Mouse (Mus musculus) lung, postnatal 4 days (tissue): ENCODE results near the gene Prkg1.
"Not testable (repeated sequence)": the region's sequence is repeated elsewhere in the genome, so short reads cannot be mapped to it uniquely, and the experiment has no call there.

Experiments
- DNase-seq, 2 experiments: peaks; one replicate each; pipeline ENCODE4 v3.0.0; 2021

The Prkg1 gene

GRCm38 (mm10) chr19:31279797-31280486, 484.9 kb downstream of the Prkg1 start:
- DNase-seq, result peak in 1 of 2 experiments; percentile 11

- no peak for DNase-seq
These were observed 502.4 kb downstream of the Prkg1 start for GRCm38 (mm10) chr19:31262438-31262837.

- no peak for DNase-seq
These were observed 504.3 kb downstream of the Prkg1 start for GRCm38 (mm10) chr19:31260494-31260893.

GRCm38 (mm10) chr19:31255780-31256179, 509.1 kb downstream of the Prkg1 start:
- peak in 1 of 2 experiments; percentile 19 for DNase-seq

- no peak for DNase-seq
These were observed 532.4 kb downstream of the Prkg1 start for GRCm38 (mm10) chr19:31232410-31232809.

- no peak for DNase-seq
These were observed 536.4 kb downstream of the Prkg1 start for GRCm38 (mm10) chr19:31228385-31228784.

- no peak for DNase-seq
These were observed 541.4 kb downstream of the Prkg1 start for GRCm38 (mm10) chr19:31223457-31223856.

- not testable (repeated sequence) for DNase-seq
These were observed 545.6 kb downstream of the Prkg1 start for GRCm38 (mm10) chr19:31219261-31219660.

- DNase-seq, result no peak
These were observed 554.0 kb downstream of the Prkg1 start for GRCm38 (mm10) chr19:31210850-31211249.

- no peak for DNase-seq
These were observed 554.4 kb downstream of the Prkg1 start for GRCm38 (mm10) chr19:31210449-31210848.

- DNase-seq, result no peak
These were observed 565.2 kb downstream of the Prkg1 start for GRCm38 (mm10) chr19:31199583-31199982.

- DNase-seq, result no peak
These were observed 566.4 kb downstream of the Prkg1 start for GRCm38 (mm10) chr19:31198461-31198860.

- DNase-seq, result no peak
These were observed 567.8 kb downstream of the Prkg1 start for GRCm38 (mm10) chr19:31197076-31197475.

- no peak for DNase-seq
These were observed 576.1 kb downstream of the Prkg1 start for GRCm38 (mm10) chr19:31188559-31189218.

GRCm38 (mm10) chr19:31180757-31181156, 584.1 kb downstream of the Prkg1 start:
- DNase-seq, result no peak

- no peak for DNase-seq
These were observed 587.4 kb downstream of the Prkg1 start for GRCm38 (mm10) chr19:31177279-31177922.

GRCm38 (mm10) chr19:31170985-31171384, 593.8 kb downstream of the Prkg1 start:
- DNase-seq, result no peak

GRCm38 (mm10) chr19:31158944-31159460, 605.8 kb downstream of the Prkg1 start:
- DNase-seq, result no peak

- DNase-seq, result no peak
These were observed 611.4 kb downstream of the Prkg1 start for GRCm38 (mm10) chr19:31153399-31153798.

GRCm38 (mm10) chr19:31149902-31150301, 614.9 kb downstream of the Prkg1 start:
- DNase-seq, result no peak

- no peak for DNase-seq
These were observed 617.4 kb downstream of the Prkg1 start for GRCm38 (mm10) chr19:31147457-31147856.

GRCm38 (mm10) chr19:31146156-31146555, 618.7 kb downstream of the Prkg1 start:
- DNase-seq, result no peak

- DNase-seq, result no peak
These were observed 622.9 kb downstream of the Prkg1 start for GRCm38 (mm10) chr19:31141905-31142304.

GRCm38 (mm10) chr19:31136316-31136715, 628.5 kb downstream of the Prkg1 start:
- DNase-seq, result no peak
